Mouse (Mus musculus): ENCODE measurements around the gene Serpina12.

Serpina12 gene

GRCm38 (mm10) chr12:104044343-104044742 is at the start of gene Serpina12:
Gene Serpina12, minus strand, starts transcription at chr12:104044443.
- no peak for DNase-seq (ENCODE audit: low spot score)

- DNase-seq (ENCODE audit: low spot score): no peak
Observed at GRCm38 (mm10) chr12:104091303-104091702, 47.1 kb upstream of the Serpina12 start.

GRCm38 (mm10) chr12:104090119-104090518 is 45.9 kb upstream of the Serpina12 start:
- DNase-seq (ENCODE audit: low spot score): no peak

- no peak for DNase-seq (ENCODE audit: low spot score)
Observed at GRCm38 (mm10) chr12:104072286-104072685, 28.0 kb upstream of the Serpina12 start.

DNA sequence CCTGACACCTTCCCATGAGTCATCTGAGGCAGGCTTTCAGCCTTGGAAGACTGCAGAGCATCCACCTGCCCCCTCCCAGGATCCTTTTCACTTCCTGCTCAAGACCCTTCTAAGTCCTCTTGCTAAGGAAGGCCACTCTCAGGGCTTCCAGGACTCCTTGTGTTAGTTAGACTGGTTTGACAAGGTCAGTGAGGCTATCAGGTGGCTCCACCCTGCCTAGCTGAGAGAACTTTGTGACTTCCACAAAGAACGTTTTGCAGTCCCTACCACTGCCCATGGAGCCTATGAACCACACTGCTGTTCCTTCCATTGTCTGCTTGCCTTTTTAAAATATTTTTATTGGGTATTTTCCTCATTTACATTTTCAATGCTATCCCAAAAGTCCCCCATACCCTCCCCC is 27.5 kb upstream of the Serpina12 start:
- DNase-seq (ENCODE audit: low spot score): no peak

- peak; percentile 89 for DNase-seq (ENCODE audit: low spot score)
Observed at GRCm38 (mm10) chr12:104069620-104070019, 25.4 kb upstream of the Serpina12 start.

GRCm38 (mm10) chr12:104067549-104067948 is 23.3 kb upstream of the Serpina12 start:
- peak; percentile 29 for DNase-seq (ENCODE audit: low spot score)

DNA sequence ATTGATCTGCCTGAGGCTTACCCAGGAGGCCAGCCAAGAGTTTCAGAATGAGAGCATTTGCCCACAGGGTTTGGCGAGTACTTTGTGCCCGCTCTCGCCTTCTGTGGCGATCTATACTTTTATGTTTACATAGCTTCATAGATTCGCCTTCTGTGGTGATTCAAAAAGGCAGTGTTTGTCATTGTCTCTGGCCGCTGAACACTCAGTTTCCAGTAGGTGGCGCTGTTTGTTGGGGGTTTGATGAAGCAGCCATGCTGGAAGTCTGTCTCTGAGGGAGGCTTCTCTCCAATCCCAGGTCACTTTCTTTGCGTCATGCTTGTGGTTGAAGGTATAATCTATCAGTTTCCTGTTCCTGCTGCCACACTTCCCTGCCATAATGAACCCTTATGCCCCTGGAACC is 22.0 kb upstream of the Serpina12 start:
- peak; percentile 82 for DNase-seq (ENCODE audit: low spot score)

DNA sequence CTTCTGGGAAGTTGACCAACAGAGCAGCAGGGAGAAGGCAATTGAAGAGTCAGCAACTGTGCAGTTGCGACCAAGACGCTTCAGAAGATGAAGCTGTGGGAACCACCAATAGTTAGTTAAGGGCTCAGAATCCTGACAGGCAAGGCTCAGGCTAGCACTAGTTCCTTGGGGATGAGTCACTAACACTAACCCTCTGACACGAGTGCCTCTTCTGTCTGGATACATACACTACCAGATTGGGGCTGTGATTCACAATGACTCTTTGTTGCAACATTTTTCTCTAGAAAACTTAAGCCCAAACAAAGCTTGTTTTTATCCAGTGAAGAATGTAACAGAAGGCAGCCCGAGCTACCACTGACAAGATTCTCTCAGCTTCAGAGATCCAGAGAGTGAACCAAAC is 20.8 kb upstream of the Serpina12 start:
- DNase-seq (ENCODE audit: low spot score): no peak

DNA sequence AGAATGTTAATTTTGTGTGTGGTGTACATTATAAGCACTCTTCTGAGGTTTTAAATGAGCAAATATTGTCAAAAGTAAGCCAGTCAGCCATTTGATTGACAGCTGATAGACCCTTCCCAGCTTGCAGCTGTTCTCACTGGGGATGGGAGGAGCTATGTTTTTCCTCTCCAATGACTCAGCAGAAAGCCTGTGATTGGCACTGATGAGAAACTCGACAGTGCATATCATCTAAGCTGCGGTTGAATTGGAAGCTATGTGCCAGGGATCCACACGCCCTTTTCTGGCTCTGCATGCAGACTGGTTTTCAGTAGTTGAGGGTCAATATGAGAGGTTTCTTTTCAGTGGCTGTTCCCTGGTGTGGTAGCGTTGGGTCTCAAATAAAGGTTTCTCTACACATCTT is 20.3 kb upstream of the Serpina12 start:
- DNase-seq (ENCODE audit: low spot score): no peak

DNA sequence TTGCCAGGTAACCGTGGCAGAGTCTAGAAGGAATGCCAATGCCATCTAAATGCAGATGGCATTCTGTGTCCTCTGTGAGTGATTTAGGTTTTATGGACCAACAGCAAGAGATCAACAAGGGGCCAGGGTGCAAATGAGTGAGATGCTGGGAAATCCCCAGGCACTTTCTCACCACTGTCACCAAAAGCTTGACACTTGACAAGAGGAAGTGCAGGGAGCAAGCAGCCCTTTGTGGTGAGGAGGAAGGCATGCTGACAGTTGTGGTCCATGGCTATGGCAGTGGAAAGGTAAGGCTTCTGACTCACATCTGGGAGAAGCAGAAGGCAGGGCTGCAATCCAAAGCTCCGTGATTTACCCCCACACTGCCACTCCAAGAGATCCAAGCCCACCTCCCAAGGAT is 17.6 kb upstream of the Serpina12 start:
- DNase-seq (ENCODE audit: low spot score): no peak

DNA sequence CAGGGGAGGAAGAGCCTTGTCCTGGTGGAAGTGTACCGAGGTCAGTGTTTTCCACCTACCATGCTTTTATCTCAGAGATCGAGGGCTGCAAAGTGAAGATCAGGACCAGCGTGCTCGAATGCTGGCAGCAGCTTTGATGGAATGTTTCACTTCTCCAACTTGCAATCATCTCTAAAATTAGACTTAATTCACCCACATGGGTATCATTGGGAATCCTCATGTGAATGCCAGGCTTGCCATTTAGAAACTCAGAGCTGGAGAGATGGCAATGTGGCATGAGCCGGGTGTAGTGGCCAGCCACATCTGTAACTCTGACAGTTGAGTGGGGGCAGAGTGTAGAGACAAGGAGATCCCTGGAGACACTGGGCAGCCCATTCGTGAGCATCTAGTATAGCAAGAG is 15.9 kb upstream of the Serpina12 start:
- no peak for DNase-seq (ENCODE audit: low spot score)

GRCm38 (mm10) chr12:104057531-104057930 is 13.3 kb upstream of the Serpina12 start:
- DNase-seq (ENCODE audit: low spot score): no peak

- no peak for DNase-seq (ENCODE audit: low spot score)
Observed at GRCm38 (mm10) chr12:104057050-104057449, 12.8 kb upstream of the Serpina12 start.

DNA sequence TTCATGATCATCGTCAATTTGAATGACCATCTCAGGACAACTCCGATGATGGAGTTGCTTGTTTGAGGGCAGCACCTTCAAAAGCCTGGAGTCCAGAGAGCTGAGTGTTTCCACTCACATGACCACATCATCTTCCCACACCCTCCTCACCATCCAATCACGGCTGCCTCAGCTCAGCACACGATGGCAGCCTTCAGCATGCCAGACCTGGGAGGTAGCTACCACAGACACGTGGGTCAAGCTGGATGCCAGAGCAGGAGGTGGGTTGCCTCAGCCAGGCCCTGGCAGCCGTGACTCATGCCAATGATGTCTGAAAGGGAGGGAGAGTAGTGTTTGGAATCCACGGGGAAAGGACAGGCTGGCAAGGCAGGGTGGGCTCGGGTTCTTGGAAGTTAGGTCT is 11.5 kb upstream of the Serpina12 start:
- no peak for DNase-seq (ENCODE audit: low spot score)

DNA sequence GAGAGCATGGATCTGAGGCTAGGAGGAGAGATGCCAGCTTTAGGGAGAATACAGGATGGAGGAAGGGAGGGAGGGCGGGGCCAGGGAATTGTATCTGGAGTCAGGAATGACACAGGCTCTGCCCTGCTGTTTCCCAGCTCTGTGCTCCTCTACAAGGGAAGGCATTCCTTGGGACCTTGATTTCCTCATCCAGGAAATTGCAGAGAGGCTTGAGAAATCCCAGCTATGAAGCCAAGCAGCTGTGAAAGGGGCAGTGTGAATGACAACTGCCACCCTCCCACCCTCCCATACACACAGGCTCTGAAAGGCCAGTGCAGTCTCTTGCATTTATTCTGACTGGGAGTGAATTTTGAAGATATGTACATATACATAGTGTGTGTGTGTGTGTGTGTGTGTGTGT is 9.8 kb upstream of the Serpina12 start:
- DNase-seq (ENCODE audit: low spot score): no peak

- DNase-seq (ENCODE audit: low spot score): no peak
Observed at GRCm38 (mm10) chr12:104045713-104046112, 1.5 kb upstream of the Serpina12 start.

DNA sequence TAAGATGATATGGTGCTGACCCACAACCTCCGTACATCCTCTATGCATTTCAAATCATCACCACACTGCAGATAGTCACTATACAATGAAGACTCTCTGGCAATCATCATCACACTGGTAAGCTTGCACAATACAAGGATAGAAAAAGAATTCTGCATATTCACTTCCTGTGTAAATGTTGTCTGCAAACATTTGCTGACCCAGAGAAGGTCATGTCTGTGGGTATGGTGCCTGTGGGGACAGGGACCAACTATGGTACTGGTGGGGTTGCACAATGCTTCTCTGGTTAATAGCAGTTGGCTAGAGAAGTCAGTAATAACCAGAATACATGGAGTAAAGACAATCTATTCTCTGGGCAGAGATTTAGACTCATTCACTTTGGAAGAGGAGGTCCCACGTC is 1.5 kb downstream of the Serpina12 start:
- no peak for DNase-seq (ENCODE audit: low spot score)

DNA sequence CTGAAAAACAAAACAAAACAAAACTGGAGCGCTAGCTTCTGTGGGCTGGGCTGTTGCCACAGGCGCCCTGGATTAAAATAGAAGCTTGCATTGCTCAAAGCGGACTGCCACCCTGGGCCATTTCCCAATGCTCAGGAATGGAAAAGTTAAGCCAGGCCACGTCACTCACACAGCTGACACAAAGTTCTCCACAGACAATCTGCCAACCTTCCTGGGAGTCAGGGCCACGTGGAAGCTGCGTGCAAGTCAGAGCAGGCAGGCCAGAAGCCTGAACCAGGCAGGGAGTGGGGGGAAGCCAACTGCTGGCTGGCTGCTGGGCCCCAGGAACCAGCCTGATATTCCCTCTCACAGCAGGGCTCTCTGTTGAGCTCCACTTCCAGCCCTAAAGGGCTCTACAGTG is 2.8 kb downstream of the Serpina12 start:
- DNase-seq (ENCODE audit: low spot score): no peak

GRCm38 (mm10) chr12:104038181-104038580 is 6.1 kb downstream of the Serpina12 start:
- DNase-seq (ENCODE audit: low spot score): no peak

GRCm38 (mm10) chr12:104033752-104034151 is 10.5 kb downstream of the Serpina12 start:
- no peak for DNase-seq (ENCODE audit: low spot score)

DNA sequence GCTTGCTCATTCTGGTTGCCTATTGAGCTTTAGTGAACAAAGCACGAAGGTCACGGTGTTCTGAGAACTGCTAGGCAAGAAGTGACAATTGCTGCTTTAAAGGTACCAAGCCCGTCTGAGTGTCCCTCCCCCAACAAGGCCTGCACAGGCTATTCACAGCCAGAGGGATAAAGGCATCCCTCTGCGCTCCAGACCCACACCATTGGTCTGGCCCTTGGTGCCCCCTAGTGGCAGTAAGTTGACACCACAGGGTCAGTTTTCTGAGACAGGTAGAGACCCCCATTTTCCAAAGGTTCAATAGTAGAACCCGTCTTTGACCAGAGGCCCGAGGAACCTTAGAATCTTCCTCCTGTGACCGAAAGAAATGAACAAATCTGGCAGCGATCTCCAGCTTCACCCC is 14.3 kb downstream of the Serpina12 start:
- peak; percentile 53 for DNase-seq (ENCODE audit: low spot score)

GRCm38 (mm10) chr12:104015280-104015679 is 29.0 kb downstream of the Serpina12 start:
- no peak for DNase-seq (ENCODE audit: low spot score)

- DNase-seq (ENCODE audit: low spot score): no peak
Observed at GRCm38 (mm10) chr12:104013620-104014019, 30.6 kb downstream of the Serpina12 start, which contains the start of gene Serpina9. Gene Serpina9, minus strand, starts transcription at chr12:104013755.

- no peak for DNase-seq (ENCODE audit: low spot score)
Observed at GRCm38 (mm10) chr12:104004689-104005088, 39.6 kb downstream of the Serpina12 start.
